20 mouse cellular contexts compared by ENCODE assay signal in the genomic region with DNA sequence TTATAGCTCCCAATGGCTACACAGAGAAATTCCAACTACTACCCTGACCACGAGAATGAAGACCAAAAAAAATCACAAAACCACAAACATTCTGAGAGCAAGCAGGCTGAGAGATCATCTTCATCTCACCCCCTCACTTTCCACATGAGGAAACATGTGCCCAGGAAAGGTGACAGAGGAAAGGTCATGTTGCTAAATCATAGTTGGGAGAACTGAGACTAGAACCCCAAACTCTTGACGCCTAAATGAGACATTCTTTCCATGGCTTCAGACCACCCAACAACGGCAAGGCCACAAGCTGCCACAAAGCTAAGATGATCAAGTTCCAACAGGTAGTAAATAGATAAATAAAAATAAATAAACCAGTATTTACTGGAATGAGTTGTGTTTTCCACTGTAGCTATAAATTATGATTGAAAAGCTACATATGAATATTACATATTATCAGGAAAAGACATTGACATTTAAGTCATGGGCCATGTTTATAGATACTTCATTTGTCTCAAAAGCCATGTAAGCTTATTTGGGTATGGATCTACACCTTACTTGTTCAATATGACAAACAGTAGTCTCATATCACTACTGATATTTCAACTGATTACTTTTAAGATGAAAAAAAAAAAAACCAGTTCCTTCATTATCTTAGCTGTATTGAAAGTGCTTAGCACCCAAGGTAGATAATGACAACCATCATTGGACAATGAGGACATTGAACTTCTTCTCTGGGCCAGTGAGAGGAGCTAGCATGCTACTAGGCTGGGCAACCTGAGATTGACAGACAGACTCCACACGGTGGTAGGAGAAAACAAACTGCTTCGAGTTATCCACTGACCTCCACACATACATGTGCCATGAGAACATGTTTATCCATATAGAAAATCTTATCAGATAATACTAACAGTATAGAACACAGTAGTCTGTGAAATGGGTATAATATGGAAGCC.
"Had no signal": no experiment of that assay in that cellular context is flagged by ENCODE, and none has a peak within 500 bp of the region (broad histone marks: within the 10 kb centered on the region; RNA-seq: fewer than 3 reads in every experiment).

No protein-coding gene starts in this region.

- H3K36me3 ChIP-seq: limb, embryonic 12.5 days; limb, embryonic 15.5 days; liver, embryonic 12.5 days; liver, embryonic 15.5 days; midbrain, embryonic 12.5 days; neural tube, embryonic 13.5 days had no signal

- H3K9me3 ChIP-seq: limb, embryonic 12.5 days; limb, embryonic 15.5 days; liver, embryonic 12.5 days; liver, embryonic 15.5 days; midbrain, embryonic 12.5 days; neural tube, embryonic 13.5 days had no signal

- H3K9ac ChIP-seq: limb, embryonic 12.5 days; limb, embryonic 15.5 days; liver, embryonic 12.5 days; liver, embryonic 15.5 days; midbrain, embryonic 12.5 days; neural tube, embryonic 13.5 days had no signal

- H3K4me3 ChIP-seq: limb, embryonic 12.5 days; limb, embryonic 15.5 days; liver, embryonic 12.5 days; liver, embryonic 15.5 days; midbrain, embryonic 12.5 days; myocyte; neural tube, embryonic 13.5 days had no signal

- ATAC-seq: liver, embryonic 12.5 days; midbrain, embryonic 16.5 days had no signal

- H3K4me2 ChIP-seq: limb, embryonic 12.5 days; limb, embryonic 15.5 days; liver, embryonic 12.5 days; liver, embryonic 15.5 days; midbrain, embryonic 12.5 days; neural tube, embryonic 13.5 days had no signal

- DNase-seq: kidney, adult 8-10 months; kidney, postnatal 14 days; kidney, postnatal 4 days; left cerebral cortex, postnatal 4 days; lung, adult 2 months; lung, postnatal 14 days; retina, postnatal 1 day; thymus, adult 2 months; thymus, postnatal 14 days; thymus, postnatal 4 days had no signal

- H3K4me1 ChIP-seq: liver, embryonic 12.5 days; liver, embryonic 15.5 days had no signal

- H3K27ac ChIP-seq: limb, embryonic 12.5 days; limb, embryonic 15.5 days; liver, embryonic 12.5 days; liver, embryonic 15.5 days; macrophage; midbrain, embryonic 12.5 days; neural tube, embryonic 13.5 days; stomach, postnatal 0 days had no signal

- H3K27me3 ChIP-seq: limb, embryonic 12.5 days; limb, embryonic 15.5 days; liver, embryonic 12.5 days; liver, embryonic 15.5 days; midbrain, embryonic 12.5 days; neural tube, embryonic 13.5 days had no signal
